Mouse (Mus musculus) hindbrain, embryonic 10.5 days (tissue): ENCODE data around the gene Olfr76. TPM values are rescaled to one million over a fixed set of nuclear protein-coding genes. Genes with fewer than 3 reads are reported as not detected.

Experiments used
- polyA plus RNA-seq: library from polyadenylated mRNA; unstranded; fragments of >200 nt; fragmentation: Nextera tagmentation; extraction: Ambion mirVana; gene quantifications from 2 replicates; pipeline ENCODE4 v1.2.1, GENCODE M21; 2016

Gene Olfr76
- polyA plus RNA-seq, 1 experiment from 2014 or later = not detected

Other genes with a start within 250 kb of the Olfr76 start
- gene Olfr1419, start 248.1 kb downstream of the Olfr76 start, polyA plus RNA-seq = not detected in 2 replicates
- 0.07 TPM in 1 of 2 replicates, not detected in the other for gene Olfr1420, start 236.6 kb downstream of the Olfr76 start, polyA plus RNA-seq
- gene Patl1, start 210.8 kb downstream of the Olfr76 start, polyA plus RNA-seq = 22.2 and 23.7 TPM in 2 replicates
- 2.9 and 3.1 TPM in 2 replicates for gene Osbp, start 157.3 kb downstream of the Olfr76 start, polyA plus RNA-seq
- gene Olfr1423, start 81.9 kb downstream of the Olfr76 start, polyA plus RNA-seq = 0.03 and 0.04 TPM in 2 replicates
- gene Olfr1424, start 60.5 kb downstream of the Olfr76 start, polyA plus RNA-seq = not detected in 2 replicates
- gene Olfr1425, start 45.5 kb downstream of the Olfr76 start, polyA plus RNA-seq = not detected in 2 replicates
- not detected in 2 replicates for gene Olfr1426, start 31.2 kb downstream of the Olfr76 start, polyA plus RNA-seq
- not detected in 2 replicates for gene Olfr1427, start 19.9 kb downstream of the Olfr76 start, polyA plus RNA-seq
- not detected in 2 replicates for gene Olfr1428, start 7.3 kb downstream of the Olfr76 start, polyA plus RNA-seq
- not detected in 2 replicates for gene Olfr1555-ps1, start 46.9 kb upstream of the Olfr76 start, polyA plus RNA-seq
- not detected in 2 replicates for gene Olfr1431, start 77.4 kb upstream of the Olfr76 start, polyA plus RNA-seq
- gene Olfr1432, start 109.4 kb upstream of the Olfr76 start, polyA plus RNA-seq = not detected in 2 replicates
- gene Olfr262, start 118.5 kb upstream of the Olfr76 start, polyA plus RNA-seq = not detected in 2 replicates
- not detected in 2 replicates for gene Olfr235, start 137.8 kb upstream of the Olfr76 start, polyA plus RNA-seq
- gene Olfr1434, start 156.7 kb upstream of the Olfr76 start, polyA plus RNA-seq = not detected in 2 replicates
- not detected in 2 replicates for gene Olfr1436, start 175.9 kb upstream of the Olfr76 start, polyA plus RNA-seq
- not detected in 2 replicates for gene Olfr1437, start 201.9 kb upstream of the Olfr76 start, polyA plus RNA-seq
- not detected in 2 replicates for gene Olfr1438-ps1, start 212.7 kb upstream of the Olfr76 start, polyA plus RNA-seq